Mouse (Mus musculus) embryonic fibroblast, embryonic 13.5 days (primary cell): ENCODE results near the gene 6430628N08Rik.

Experiments used
- CTCF ChIP-seq: IDR thresholded peaks from 2 replicates; pipeline ENCODE4 v1.5.1; 2011; ENCODE audit warnings: mild to moderate bottlenecking, control low read depth, low read length, moderate library complexity, borderline replicate concordance; ENCODE audit not compliant: insufficient read depth
- POLR2A ChIP-seq: IDR thresholded peaks from 2 replicates; pipeline ENCODE4 v1.6.1; 2011; ENCODE audit warnings: low read depth, mild to moderate bottlenecking, control low read depth, low read length, moderate library complexity

DNA sequence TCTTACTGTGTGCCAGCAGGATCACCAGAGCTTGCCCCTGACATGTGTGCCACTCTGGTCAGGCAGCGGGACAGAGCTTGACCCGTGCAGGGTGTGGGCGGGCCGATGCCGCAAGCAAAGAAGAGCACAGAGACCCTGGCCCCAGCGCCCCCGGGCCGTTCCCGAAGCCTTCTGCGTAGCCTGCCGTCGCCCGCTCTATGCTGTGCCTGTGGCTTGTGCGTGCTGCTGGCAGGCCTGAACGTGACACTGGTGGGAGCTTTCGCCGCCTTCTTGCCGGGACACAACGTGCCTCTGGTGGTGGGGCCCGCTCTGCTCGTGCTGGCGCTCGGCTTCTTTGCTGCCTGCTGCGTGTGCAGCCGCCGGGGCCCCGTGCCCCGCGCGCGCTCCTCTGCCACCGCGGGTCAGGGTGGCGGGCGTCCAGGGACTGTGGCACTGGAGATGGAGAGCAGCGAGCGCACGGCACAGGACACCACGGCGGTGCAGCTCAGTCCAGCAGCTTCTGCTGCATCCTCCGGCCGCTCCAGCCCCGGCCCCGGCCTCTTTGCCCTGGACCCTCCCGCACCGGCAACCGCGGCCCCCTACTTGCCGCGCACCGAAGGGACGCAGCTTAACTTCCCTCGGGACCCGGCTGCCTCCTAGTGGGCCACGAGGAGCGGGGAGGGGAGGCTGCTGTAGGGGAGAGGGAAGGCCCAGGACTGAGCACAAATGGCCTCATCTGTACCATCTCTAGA lies 7.6 kb downstream of the 6430628N08Rik start:
- no peak for TF ChIP-seq CTCF
- TF ChIP-seq POLR2A, result no peak
